ENCODE assay signal across 19 mouse cellular contexts in genomic region chr9:95566394-95566793, GRCm38 (mm10). TPM values are rescaled to one million over a fixed set of nuclear protein-coding genes. Genes with fewer than 3 reads are reported as not detected.
DNase-seq lines count a peak whose midpoint lies in the region; ATAC-seq and TF ChIP-seq lines count a peak whose summit lies in the region.
"Had no signal": no experiment of that assay in that cellular context is flagged by ENCODE, and none has a peak within 500 bp of the region (broad histone marks: within the 10 kb centered on the region; RNA-seq: fewer than 3 reads in every experiment).

No protein-coding gene starts in this region.

- H3K27me3 ChIP-seq in heart, embryonic 11.5 days (ENCODE audit: control insufficient read depth, insufficient read depth, low read length) = peaks cover 10% of the 10 kb centered on the region
- H3K27me3 ChIP-seq in liver, postnatal 0 days (ENCODE audit: insufficient read depth, low read length) = no peaks in the 10 kb centered on the region
- H3K27me3 ChIP-seq in liver, embryonic 12.5 days (replicated peaks) = peaks cover 55% of the 10 kb centered on the region
- H3K27me3 ChIP-seq in forebrain, embryonic 15.5 days = no peaks in the 10 kb centered on the region

- H3K9me3 ChIP-seq in heart, embryonic 11.5 days (replicated peaks; ENCODE audit: control insufficient read depth, low read length) = no peaks in the 10 kb centered on the region
- no peaks in the 10 kb centered on the region for H3K9me3 ChIP-seq in liver, postnatal 0 days (ENCODE audit: low read length)
- H3K9me3 ChIP-seq in liver, embryonic 12.5 days (replicated peaks) = no peaks in the 10 kb centered on the region
- H3K9me3 ChIP-seq in forebrain, embryonic 15.5 days = no peaks in the 10 kb centered on the region
- H3K9me3 ChIP-seq: embryonic facial prominence, embryonic 12.5 days; embryonic facial prominence, embryonic 15.5 days; heart, embryonic 10.5 days; hindbrain, embryonic 12.5 days; hindbrain, embryonic 15.5 days; intestine, embryonic 15.5 days had no signal

- TF ChIP-seq EP300 in liver, postnatal 0 days (IDR thresholded peaks at IDR 0.05; ENCODE audit: low read depth) = no peak

- no peak overlapping the region for H3K4me3 ChIP-seq in heart, embryonic 11.5 days (ENCODE audit: low read depth, low read length)
- no peak overlapping the region for H3K4me3 ChIP-seq in liver, postnatal 0 days (ENCODE audit: low read depth, low read length)
- H3K4me3 ChIP-seq in liver, embryonic 12.5 days = no peak overlapping the region
- no peak overlapping the region for H3K4me3 ChIP-seq in forebrain, embryonic 15.5 days
- H3K4me3 ChIP-seq: embryonic facial prominence, embryonic 12.5 days; embryonic facial prominence, embryonic 15.5 days; heart, embryonic 10.5 days; hindbrain, embryonic 12.5 days; hindbrain, embryonic 15.5 days; intestine, embryonic 15.5 days had no signal

- H3K36me3 ChIP-seq in heart, embryonic 11.5 days (ENCODE audit: control insufficient read depth, insufficient read depth, low read length) = no peaks in the 10 kb centered on the region
- peaks cover 3% of the 10 kb centered on the region; the same call in 1 of the 2 replicates for H3K36me3 ChIP-seq in liver, postnatal 0 days (replicated peaks; ENCODE audit: insufficient read depth, low read length)
- no peaks in the 10 kb centered on the region for H3K36me3 ChIP-seq in liver, embryonic 12.5 days
- no peaks in the 10 kb centered on the region for H3K36me3 ChIP-seq in forebrain, embryonic 15.5 days
- H3K36me3 ChIP-seq: embryonic facial prominence, embryonic 12.5 days; embryonic facial prominence, embryonic 15.5 days; heart, embryonic 10.5 days; hindbrain, embryonic 12.5 days; hindbrain, embryonic 15.5 days; intestine, embryonic 15.5 days had no signal

- DNase-seq in heart, adult 11 months = peak; percentile 83
- peak; percentile 12 for DNase-seq in liver, postnatal 0 days
- DNase-seq in layer of hippocampus, postnatal 10 days (ENCODE audit: low spot score in 2 of 2) = no peak
- DNase-seq: adrenal gland, postnatal 10 days; adrenal gland, postnatal 36 days; B cell, adult 2 months; gastrocnemius, postnatal 25 days had no signal

- no peak overlapping the region for H3K27ac ChIP-seq in heart, embryonic 11.5 days (ENCODE audit: low read depth, low read length)
- 0 out of 2 replicates have a peak overlapping the region, but pooled peaks have one; percentile 16 for H3K27ac ChIP-seq in liver, postnatal 0 days (ENCODE audit: low read depth)
- H3K27ac ChIP-seq in liver, embryonic 12.5 days = no peak overlapping the region
- H3K27ac ChIP-seq in forebrain, embryonic 15.5 days (replicated peaks) = no peak overlapping the region
- H3K27ac ChIP-seq: embryonic facial prominence, embryonic 12.5 days; embryonic facial prominence, embryonic 15.5 days; heart, embryonic 10.5 days; hindbrain, embryonic 12.5 days; hindbrain, embryonic 15.5 days; intestine, embryonic 15.5 days had no signal

- no peak overlapping the region for H3K4me2 ChIP-seq in heart, embryonic 11.5 days
- H3K4me2 ChIP-seq in liver, postnatal 0 days (ENCODE audit: low read depth, low read length) = no peak overlapping the region
- no peak overlapping the region for H3K4me2 ChIP-seq in liver, embryonic 12.5 days
- no peak overlapping the region for H3K4me2 ChIP-seq in forebrain, embryonic 15.5 days (replicated peaks)
- H3K4me2 ChIP-seq: embryonic facial prominence, embryonic 12.5 days; embryonic facial prominence, embryonic 15.5 days; hindbrain, embryonic 12.5 days; hindbrain, embryonic 15.5 days; intestine, embryonic 15.5 days had no signal

- WGBS in heart, embryonic 11.5 days (ENCODE audit: insufficient replicate concordance) = 84% methylated on average over 10 of the region's 10 CpGs
- WGBS in liver, postnatal 0 days (ENCODE audit: insufficient replicate concordance) = 71% methylated on average over 10 of the region's 10 CpGs
- 76% methylated on average over 10 of the region's 10 CpGs for WGBS in liver, embryonic 12.5 days (ENCODE audit: insufficient replicate concordance)
- WGBS in forebrain, embryonic 15.5 days = 92% methylated on average over 10 of the region's 10 CpGs

- ATAC-seq in heart, embryonic 11.5 days (replicated peaks; ENCODE audit: insufficient number of reproducible peaks, low FRiP score, low TSS enrichment) = no peak
- ATAC-seq in liver, postnatal 0 days = no peak
- no peak for ATAC-seq in liver, embryonic 12.5 days
- ATAC-seq in common myeloid progenitor, adult 5-6 weeks (replicated peaks; ENCODE audit: low read depth, poor library complexity, severe bottlenecking) = peak; percentile 68
- peak; percentile 61 for ATAC-seq in megakaryocyte progenitor cell, adult 5-6 weeks (replicated peaks; ENCODE audit: poor library complexity)
- ATAC-seq in forebrain, embryonic 15.5 days (replicated peaks) = no peak
- ATAC-seq: forebrain, embryonic 14.5 days; intestine, embryonic 15.5 days had no signal

- H3K4me1 ChIP-seq in heart, embryonic 11.5 days (ENCODE audit: control insufficient read depth, insufficient read depth, low read length) = no peaks in the 10 kb centered on the region
- H3K4me1 ChIP-seq in liver, postnatal 0 days (ENCODE audit: insufficient read depth) = peaks cover 8% of the 10 kb centered on the region; the same call in 1 of the 2 replicates
- 0 out of 2 replicates have a peak, but pooled peaks cover 5% of the 10 kb centered on the region for H3K4me1 ChIP-seq in liver, embryonic 12.5 days
- H3K4me1 ChIP-seq in forebrain, embryonic 15.5 days = no peaks in the 10 kb centered on the region
- H3K4me1 ChIP-seq: embryonic facial prominence, embryonic 12.5 days; embryonic facial prominence, embryonic 15.5 days; hindbrain, embryonic 12.5 days; intestine, embryonic 15.5 days had no signal

- H3K9ac ChIP-seq in heart, embryonic 11.5 days (ENCODE audit: low read depth, low read length) = no peak overlapping the region
- H3K9ac ChIP-seq in liver, postnatal 0 days (replicated peaks) = no peak overlapping the region
- no peak overlapping the region for H3K9ac ChIP-seq in liver, embryonic 12.5 days
- H3K9ac ChIP-seq in forebrain, embryonic 15.5 days (replicated peaks) = no peak overlapping the region
- H3K9ac ChIP-seq: embryonic facial prominence, embryonic 12.5 days; embryonic facial prominence, embryonic 15.5 days; hindbrain, embryonic 12.5 days; hindbrain, embryonic 15.5 days; intestine, embryonic 15.5 days had no signal

- no peak for TF ChIP-seq CTCF in liver, postnatal 0 days (IDR thresholded peaks at IDR 0.05; ENCODE audit: low read depth)

RNA-seq across cellular contexts. Expression of gene Paqr9, which starts 6.9 kb away (rescaled TPM):
- polyA plus RNA-seq in heart, embryonic 11.5 days (2014; fragmentation: Nextera tagmentation; extraction: Ambion mirVana) = 0.70 and 0.86 TPM in 2 replicates
- 63.6 and 68.7 TPM in 2 replicates for polyA plus RNA-seq in liver, postnatal 0 days (2015; fragmentation: Nextera tagmentation; extraction: Ambion mirVana)
- 14.2 and 14.3 TPM in 2 replicates for polyA plus RNA-seq in liver, embryonic 12.5 days (2016; fragmentation: Nextera tagmentation; extraction: Ambion mirVana)
- total RNA-seq in common myeloid progenitor, adult 5-6 weeks (2017) = 7.8 and 11.7 TPM in 2 replicates
- 2.4 and 4.4 TPM in 2 replicates for total RNA-seq in megakaryocyte progenitor cell, adult 5-6 weeks (2015)
- total RNA-seq in megakaryocyte progenitor cell, adult 5-6 weeks (2017) = 1.7 and 3.4 TPM in 2 replicates
- polyA plus RNA-seq in forebrain, embryonic 15.5 days (2015; fragmentation: Nextera tagmentation; extraction: Ambion mirVana) = 2.9 and 3.2 TPM in 2 replicates
- 10 to 100 TPM; 42.6 to 47.8 TPM for total RNA-seq in layer of hippocampus, postnatal 10 days (2021)

RNA-seq across cellular contexts. Expression of gene U2surp, which starts 54.6 kb away (rescaled TPM):
- polyA plus RNA-seq in heart, embryonic 11.5 days (2014; fragmentation: Nextera tagmentation; extraction: Ambion mirVana) = 89.0 and 102 TPM in 2 replicates
- 56.5 and 60.9 TPM in 2 replicates for polyA plus RNA-seq in liver, postnatal 0 days (2015; fragmentation: Nextera tagmentation; extraction: Ambion mirVana)
- polyA plus RNA-seq in liver, embryonic 12.5 days (2016; fragmentation: Nextera tagmentation; extraction: Ambion mirVana) = 95.2 and 98.9 TPM in 2 replicates
- total RNA-seq in common myeloid progenitor, adult 5-6 weeks (2017) = 204 and 227 TPM in 2 replicates
- total RNA-seq in megakaryocyte progenitor cell, adult 5-6 weeks (2015) = 111 and 114 TPM in 2 replicates
- total RNA-seq in megakaryocyte progenitor cell, adult 5-6 weeks (2017) = 169 and 201 TPM in 2 replicates
- polyA plus RNA-seq in forebrain, embryonic 15.5 days (2015; fragmentation: Nextera tagmentation; extraction: Ambion mirVana) = 154 and 162 TPM in 2 replicates
- 10 to 100 TPM; 68.7 to 90.3 TPM for total RNA-seq in layer of hippocampus, postnatal 10 days (2021)

Comparison
In these comparisons a context has a peak if more than half of its experiments do, and no peak if none do; other contexts are left out.
1. DNase-seq: peak in heart, adult 11 months (single experiment) and liver, postnatal 0 days (single experiment); none in layer of hippocampus, postnatal 10 days (0 of 2).
2. ATAC-seq: peak in common myeloid progenitor, adult 5-6 weeks (single experiment) and megakaryocyte progenitor cell, adult 5-6 weeks (single experiment); none in heart, embryonic 11.5 days (single experiment), liver, postnatal 0 days (single experiment), liver, embryonic 12.5 days (single experiment) and forebrain, embryonic 15.5 days (single experiment).